Mouse (Mus musculus): Measurements from ENCODE around the gene Tlcd2.
A peak's percentile ranks its signal among the peaks of the same experiment; 100 is the strongest.
"Not testable (repeated sequence)": the region's sequence is repeated elsewhere in the genome, so short reads cannot be mapped to it uniquely, and the experiment has no call there.

The Tlcd2 gene

GRCm38 (mm10) chr11:75450304-75450908 is 11.1 kb upstream of the Tlcd2 start:
- no peak for DNase-seq (ENCODE audit: low spot score)

- no peak for DNase-seq (ENCODE audit: low spot score)
Measured at GRCm38 (mm10) chr11:75450936-75451335, 10.6 kb upstream of the Tlcd2 start.

GRCm38 (mm10) chr11:75452081-75452480 is 9.4 kb upstream of the Tlcd2 start:
- DNase-seq (ENCODE audit: low spot score): no peak

- no peak for DNase-seq (ENCODE audit: low spot score)
Measured at GRCm38 (mm10) chr11:75452812-75453557, 8.5 kb upstream of the Tlcd2 start.

GRCm38 (mm10) chr11:75453991-75454930 is 7.3 kb upstream of the Tlcd2 start, which contains the start of gene Wdr81:
TSS of gene Wdr81 (minus strand) at chr11:75454717.
- DNase-seq (ENCODE audit: low spot score): peak; percentile 90

- DNase-seq (ENCODE audit: low spot score): no peak
Measured at GRCm38 (mm10) chr11:75455041-75455736, 6.3 kb upstream of the Tlcd2 start.

- not testable (repeated sequence) for DNase-seq (ENCODE audit: low spot score)
Measured at GRCm38 (mm10) chr11:75455971-75456370, 5.5 kb upstream of the Tlcd2 start.

GRCm38 (mm10) chr11:75456440-75456871 is 5.1 kb upstream of the Tlcd2 start:
- DNase-seq (ENCODE audit: low spot score): no peak

GRCm38 (mm10) chr11:75458169-75458568 is 3.3 kb upstream of the Tlcd2 start:
- peak; percentile 73 for DNase-seq (ENCODE audit: low spot score)

GRCm38 (mm10) chr11:75458628-75459041 is 2.9 kb upstream of the Tlcd2 start:
- no peak for DNase-seq (ENCODE audit: low spot score)

- no peak for DNase-seq (ENCODE audit: low spot score)
Measured at GRCm38 (mm10) chr11:75459141-75459711, 2.3 kb upstream of the Tlcd2 start.

- DNase-seq (ENCODE audit: low spot score): no peak
Measured at GRCm38 (mm10) chr11:75459751-75460102, 1.8 kb upstream of the Tlcd2 start.

- DNase-seq (ENCODE audit: low spot score): peak; percentile 91
Measured at GRCm38 (mm10) chr11:75460103-75460843, 1.2 kb upstream of the Tlcd2 start.

- no peak for DNase-seq (ENCODE audit: low spot score)
Measured at GRCm38 (mm10) chr11:75461743-75462252, 283 bp downstream of the Tlcd2 start.

- DNase-seq (ENCODE audit: low spot score): no peak
Measured at GRCm38 (mm10) chr11:75462253-75462783, 803 bp downstream of the Tlcd2 start.

- peak; percentile 53 for DNase-seq (ENCODE audit: low spot score)
Measured at GRCm38 (mm10) chr11:75462865-75463336, 1.4 kb downstream of the Tlcd2 start.

GRCm38 (mm10) chr11:75463624-75464023 is 2.1 kb downstream of the Tlcd2 start:
- DNase-seq (ENCODE audit: low spot score): no peak

GRCm38 (mm10) chr11:75464417-75464816 is 2.9 kb downstream of the Tlcd2 start:
- no peak for DNase-seq (ENCODE audit: low spot score)

- no peak for DNase-seq (ENCODE audit: low spot score)
Measured at GRCm38 (mm10) chr11:75465051-75465450, 3.5 kb downstream of the Tlcd2 start.

All from retina, embryonic 14.5 days (tissue).